Mouse (Mus musculus) C2C12 (cell line): ENCODE data around the gene Vps36.

Source experiments
- CEBPB ChIP-seq: IDR thresholded peaks from one replicate; pipeline ENCODE4 v1.6.1; 2011; ENCODE audit warnings: low read depth, mild to moderate bottlenecking, control low read depth, moderate library complexity
- CTCF ChIP-seq: IDR thresholded peaks from one replicate; pipeline ENCODE4 v1.5.1; 2011; ENCODE audit not compliant: control insufficient read depth, insufficient read depth, insufficient read length
- MAX ChIP-seq: IDR thresholded peaks from one replicate; pipeline ENCODE4 v1.6.1; 2011; ENCODE audit warnings: mild to moderate bottlenecking, control low read depth
- MYOG ChIP-seq: IDR thresholded peaks from one replicate; pipeline ENCODE4 v1.6.1; 2011; ENCODE audit not compliant: control insufficient read depth, insufficient read length; ENCODE audit errors: extremely low read depth
- USF1 ChIP-seq: IDR thresholded peaks from one replicate; pipeline ENCODE4 v1.6.1; 2011; ENCODE audit warnings: low read depth, mild to moderate bottlenecking, control low read depth, moderate library complexity

DNA sequence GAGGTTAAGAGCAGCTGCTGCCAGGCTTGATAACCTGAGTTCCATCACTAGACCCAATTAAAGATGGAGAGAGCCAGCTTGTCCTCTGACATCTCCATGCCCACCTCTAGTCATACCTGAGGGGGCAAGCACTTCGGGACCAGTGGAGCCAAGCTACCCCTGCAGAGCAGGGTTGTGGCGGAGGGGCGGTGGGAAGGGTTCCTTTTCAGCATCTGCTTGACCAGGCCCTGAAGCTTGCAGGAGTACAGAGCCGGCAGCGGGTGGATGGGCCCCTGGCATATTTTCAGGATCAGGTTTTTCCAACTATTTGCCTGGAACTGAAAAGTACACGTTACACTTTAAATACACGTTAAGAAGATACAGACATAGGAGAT, 44.3 kb upstream of the Vps36 start:
- TF ChIP-seq USF1 (no peak), CTCF (no peak), MAX (no peak), MYOG (no peak), CEBPB (no peak)
